7 mouse cellular contexts compared by ENCODE assay signal in the genomic region with DNA sequence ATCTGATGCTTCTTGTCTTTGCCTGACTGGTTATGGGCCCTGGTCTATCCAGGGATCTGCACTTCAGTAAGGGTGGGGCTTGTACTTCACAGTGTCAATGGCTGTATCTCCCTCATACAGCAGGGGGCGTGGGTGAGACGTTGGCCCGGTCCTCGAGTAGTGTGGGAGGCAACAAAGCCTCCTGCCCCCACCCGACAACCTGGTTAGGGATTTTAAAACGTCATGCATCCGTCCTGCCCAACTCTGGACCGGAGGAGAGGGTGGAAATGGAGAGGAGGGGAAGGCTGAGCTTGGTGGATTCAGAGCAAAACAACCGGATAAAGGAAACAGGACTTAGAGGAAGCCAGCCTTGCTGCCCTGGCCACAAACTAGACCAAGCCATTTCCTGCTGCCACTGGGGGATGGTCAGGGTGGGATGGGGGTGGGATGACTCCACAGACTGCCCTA. TPM values are rescaled to one million over a fixed set of nuclear protein-coding genes. Genes with fewer than 3 reads are reported as not detected.
DNase-seq lines count a peak whose midpoint lies in the region; ATAC-seq lines count a peak whose summit lies in the region.

No protein-coding gene starts in this region.

- 10% methylated on average over 9 of the region's 9 CpGs for WGBS in embryonic facial prominence, embryonic 10.5 days
- WGBS in limb, embryonic 10.5 days, result 11% methylated on average over 9 of the region's 9 CpGs
- 12% methylated on average over 9 of the region's 9 CpGs for WGBS in midbrain, embryonic 12.5 days

- H3K4me3 ChIP-seq in embryonic facial prominence, embryonic 10.5 days, result peak overlapping the region; percentile 4; the same call in 1 of the 2 replicates
- H3K4me3 ChIP-seq in limb, embryonic 10.5 days, result no peak overlapping the region
- no peak overlapping the region for H3K4me3 ChIP-seq in midbrain, embryonic 12.5 days

- H3K4me2 ChIP-seq in midbrain, embryonic 12.5 days (replicated peaks), result peak overlapping the region; percentile 15; the same call in 1 of the 2 replicates

- H3K27me3 ChIP-seq in embryonic facial prominence, embryonic 10.5 days (replicated peaks; ENCODE audit: low read depth, poor library complexity, severe bottlenecking), result no peaks in the 10 kb centered on the region
- H3K27me3 ChIP-seq in limb, embryonic 10.5 days (ENCODE audit: low read depth, poor library complexity, severe bottlenecking), result no peaks in the 10 kb centered on the region
- 0 out of 2 replicates have a peak, but pooled peaks cover 3% of the 10 kb centered on the region for H3K27me3 ChIP-seq in midbrain, embryonic 12.5 days

- 0 out of 2 replicates have a peak overlapping the region, but pooled peaks have one; percentile 20 for H3K9ac ChIP-seq in midbrain, embryonic 12.5 days (replicated peaks)

- peak; percentile 56; the same call in 1 of the 2 replicates for ATAC-seq in midbrain, embryonic 12.5 days (ENCODE audit: low FRiP score, low read depth)

- H3K36me3 ChIP-seq in embryonic facial prominence, embryonic 10.5 days (replicated peaks), result peaks cover 31% of the 10 kb centered on the region
- H3K36me3 ChIP-seq in limb, embryonic 10.5 days, result peaks cover 42% of the 10 kb centered on the region
- H3K36me3 ChIP-seq in midbrain, embryonic 12.5 days, result peaks cover 27% of the 10 kb centered on the region

- DNase-seq in adrenal gland, postnatal 10 days, result peak; percentile 89
- DNase-seq in embryonic facial prominence, embryonic 10.5 days (ENCODE audit: low spot score), result peak; percentile 75
- DNase-seq in heart, adult 11 months, result peak; percentile 99
- DNase-seq in kidney, adult 11 months, result peak; percentile 86
- peak; percentile 69 for DNase-seq in limb, embryonic 10.5 days (ENCODE audit: low spot score)
- peak; percentile 61 to 77 for DNase-seq in spleen, adult 18-20 months

- peaks cover 38% of the 10 kb centered on the region for H3K4me1 ChIP-seq in embryonic facial prominence, embryonic 10.5 days
- peaks cover 63% of the 10 kb centered on the region for H3K4me1 ChIP-seq in limb, embryonic 10.5 days
- peaks cover 5% of the 10 kb centered on the region; the same call in 1 of the 2 replicates for H3K4me1 ChIP-seq in midbrain, embryonic 12.5 days

- H3K9me3 ChIP-seq in embryonic facial prominence, embryonic 10.5 days, result no peaks in the 10 kb centered on the region
- H3K9me3 ChIP-seq in limb, embryonic 10.5 days (replicated peaks), result no peaks in the 10 kb centered on the region
- no peaks in the 10 kb centered on the region for H3K9me3 ChIP-seq in midbrain, embryonic 12.5 days

- peak overlapping the region; percentile 54 for H3K27ac ChIP-seq in embryonic facial prominence, embryonic 10.5 days (replicated peaks)
- peak overlapping the region; percentile 73 for H3K27ac ChIP-seq in limb, embryonic 10.5 days
- no peak overlapping the region for H3K27ac ChIP-seq in midbrain, embryonic 12.5 days (replicated peaks)

RNA-seq across cellular contexts. Expression of a gene that starts 2.8 kb away (rescaled TPM):
- not detected for total RNA-seq in adrenal gland, postnatal 10 days (2021)
- 0.28 TPM in 1 of 2 replicates, not detected in the other for polyA plus RNA-seq in embryonic facial prominence, embryonic 10.5 days (2016; fragmentation: Nextera tagmentation; extraction: Ambion mirVana)
- polyA plus RNA-seq in limb, embryonic 10.5 days (2016; fragmentation: Nextera tagmentation; extraction: Ambion mirVana), result 0.39 TPM in 1 of 2 replicates, not detected in the other
- polyA plus RNA-seq in midbrain, embryonic 12.5 days (2016; fragmentation: Nextera tagmentation; extraction: Ambion mirVana), result not detected in 2 replicates

RNA-seq across cellular contexts. Expression of a gene that starts 11.8 kb away (rescaled TPM):
- total RNA-seq in adrenal gland, postnatal 10 days (2021), result 10 to 100 TPM; 59.1 to 62.5 TPM
- polyA plus RNA-seq in embryonic facial prominence, embryonic 10.5 days (2016; fragmentation: Nextera tagmentation; extraction: Ambion mirVana), result 21.8 and 25.2 TPM in 2 replicates
- 25.9 and 27.9 TPM in 2 replicates for polyA plus RNA-seq in limb, embryonic 10.5 days (2016; fragmentation: Nextera tagmentation; extraction: Ambion mirVana)
- polyA plus RNA-seq in midbrain, embryonic 12.5 days (2016; fragmentation: Nextera tagmentation; extraction: Ambion mirVana), result 15.4 and 19.3 TPM in 2 replicates

RNA-seq across cellular contexts. Expression of a gene that starts 20.5 kb away (rescaled TPM):
- 10 to 100 TPM; 11.4 to 13.5 TPM for total RNA-seq in adrenal gland, postnatal 10 days (2021)
- 18.3 and 18.8 TPM in 2 replicates for polyA plus RNA-seq in embryonic facial prominence, embryonic 10.5 days (2016; fragmentation: Nextera tagmentation; extraction: Ambion mirVana)
- polyA plus RNA-seq in limb, embryonic 10.5 days (2016; fragmentation: Nextera tagmentation; extraction: Ambion mirVana), result 16.5 and 25.8 TPM in 2 replicates
- polyA plus RNA-seq in midbrain, embryonic 12.5 days (2016; fragmentation: Nextera tagmentation; extraction: Ambion mirVana), result 21.1 and 23.3 TPM in 2 replicates

RNA-seq across cellular contexts. Expression of a gene that starts 34.1 kb away (rescaled TPM):
- 10 to 100 TPM; 22.4 to 23.7 TPM for total RNA-seq in adrenal gland, postnatal 10 days (2021)
- 85.2 and 89.9 TPM in 2 replicates for polyA plus RNA-seq in embryonic facial prominence, embryonic 10.5 days (2016; fragmentation: Nextera tagmentation; extraction: Ambion mirVana)
- polyA plus RNA-seq in limb, embryonic 10.5 days (2016; fragmentation: Nextera tagmentation; extraction: Ambion mirVana), result 94.3 and 96.4 TPM in 2 replicates
- 44.9 and 45.3 TPM in 2 replicates for polyA plus RNA-seq in midbrain, embryonic 12.5 days (2016; fragmentation: Nextera tagmentation; extraction: Ambion mirVana)

RNA-seq across cellular contexts. Expression of a gene that starts 38.6 kb away (rescaled TPM):
- total RNA-seq in adrenal gland, postnatal 10 days (2021), result not detected
- polyA plus RNA-seq in embryonic facial prominence, embryonic 10.5 days (2016; fragmentation: Nextera tagmentation; extraction: Ambion mirVana), result not detected in 2 replicates
- not detected in 2 replicates for polyA plus RNA-seq in limb, embryonic 10.5 days (2016; fragmentation: Nextera tagmentation; extraction: Ambion mirVana)
- not detected in 2 replicates for polyA plus RNA-seq in midbrain, embryonic 12.5 days (2016; fragmentation: Nextera tagmentation; extraction: Ambion mirVana)
